Mouse (Mus musculus) lung, embryonic 14.5 days (tissue): ENCODE measurements around the gene Hdac8. TPM values are rescaled to one million over a fixed set of nuclear protein-coding genes. Genes with fewer than 3 reads are reported as not detected.

Experiments
- ATAC-seq: fragments of 200-750 bp; cut with Nextera tagmentation; 2 replicates; pipeline ENCODE4 v1.8.0; 2017; ENCODE audit warnings: mild to moderate bottlenecking, moderate TSS enrichment, moderate library complexity; ENCODE audit not compliant: insufficient read depth
- DNase-seq: peaks from one replicate; pipeline ENCODE4 v3.0.0-alpha.2; 2015
- H3K27ac ChIP-seq: fragments of 300-500 bp; sonication (generic); 2 replicates; pipeline ENCODE4 v1.5.1; 2014; ENCODE audit warnings: low read depth, mild to moderate bottlenecking, moderate library complexity
- H3K27me3 ChIP-seq: fragments of 300-500 bp; sonication (generic); 2 replicates; pipeline ENCODE4 v1.6.1; 2014; ENCODE audit warnings: low read length, control low read depth; ENCODE audit not compliant: insufficient read depth
- H3K36me3 ChIP-seq: fragments of 300-500 bp; sonication (generic); 2 replicates; pipeline ENCODE4 v1.6.1; 2014; ENCODE audit warnings: control low read depth; ENCODE audit not compliant: insufficient read depth
- H3K4me1 ChIP-seq: fragments of 300-500 bp; sonication (generic); 2 replicates; pipeline ENCODE4 v1.6.1; 2014; ENCODE audit warnings: antibody characterized with exemption, control low read depth; ENCODE audit not compliant: insufficient read depth
- H3K4me2 ChIP-seq: fragments of 300-500 bp; sonication (generic); 2 replicates; pipeline ENCODE4 v1.6.1; 2014; ENCODE audit warnings: mild to moderate bottlenecking
- H3K4me3 ChIP-seq: fragments of 300-500 bp; sonication (generic); 2 replicates; pipeline ENCODE4 v1.5.1; 2014; ENCODE audit warnings: low read depth, low read length
- H3K9ac ChIP-seq: fragments of 300-500 bp; sonication (generic); 2 replicates; pipeline ENCODE4 v1.6.1; 2014
- H3K9me3 ChIP-seq: fragments of 300-500 bp; sonication (generic); 2 replicates; pipeline ENCODE4 v1.6.1; 2016; ENCODE audit warnings: low read depth, low read length, control low read depth
- CTCF ChIP-seq: IDR thresholded peaks from 2 replicates; pipeline ENCODE4 v1.5.1; 2016; ENCODE audit warnings: antibody characterized with exemption, low read depth
- WGBS: fragments of 180-500 bp; shearing (Covaris S2); extraction: QIAGEN DNeasy Blood & Tissue Kit; methylation state at CpG from one replicate; pipeline ENCODE4 v1.1.7; 2014; 5-methylcytosine and 5-hydroxymethylcytosine counted together
- polyA plus RNA-seq: library from polyadenylated mRNA; unstranded; fragments of >200 nt; fragmentation: Nextera tagmentation; extraction: Ambion mirVana; gene quantifications from 2 replicates; pipeline ENCODE4 v1.2.1, GENCODE M21; 2014

Hdac8 gene
- polyA plus RNA-seq, 1 experiment from 2014 or later: 3.1 TPM

DNA sequence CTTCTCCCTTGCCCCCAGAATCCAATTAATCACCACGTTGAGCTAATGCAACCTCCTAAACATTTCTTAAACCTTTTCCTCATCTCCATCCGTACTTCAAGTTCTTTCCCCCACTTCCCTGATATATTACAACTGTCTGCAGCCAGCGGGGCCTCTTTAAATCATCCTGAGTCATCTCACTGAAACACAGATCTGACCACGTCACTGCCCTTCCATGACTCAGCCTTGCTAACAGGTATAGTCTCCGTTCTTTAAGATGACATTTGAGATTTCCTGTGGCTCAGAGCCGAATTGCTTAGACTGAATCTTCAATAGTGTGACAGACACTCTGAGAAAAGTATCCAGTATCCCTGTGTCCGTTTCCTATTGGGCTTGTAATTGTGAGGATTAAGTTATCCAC, 122.0 kb downstream of the Hdac8 start:
- TF ChIP-seq CTCF: no peak
- no peak for ATAC-seq
- WGBS: 51% methylated on average over 7 of the region's 7 CpGs

DNA sequence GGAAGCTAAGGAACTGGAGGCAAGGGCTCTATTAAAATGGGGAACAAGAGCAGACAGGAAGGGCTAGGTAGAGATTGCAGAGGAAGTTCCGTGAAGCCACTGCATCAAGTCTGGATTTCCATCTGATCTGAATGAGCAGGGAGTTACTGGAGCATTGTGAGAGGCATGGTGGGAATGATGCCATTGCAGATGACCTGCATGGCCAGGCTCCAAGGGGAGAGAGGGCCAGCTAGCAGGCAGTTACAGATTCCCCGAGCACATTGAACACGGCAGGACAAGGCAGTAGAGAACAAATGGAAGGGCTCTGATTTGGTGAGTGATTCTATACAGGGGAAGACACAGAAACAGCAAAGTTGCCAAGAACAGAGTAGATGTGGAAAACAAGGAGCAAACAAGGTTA, 138.6 kb downstream of the Hdac8 start:
- ATAC-seq (no peak), DNase-seq (no peak)
- TF ChIP-seq CTCF: no peak
- no peak overlapping the region for H3K4me2 ChIP-seq
- H3K4me1 ChIP-seq: no peaks in the 10 kb centered on the region
- no peak overlapping the region for H3K9ac ChIP-seq
- H3K9me3 ChIP-seq: no peaks in the 10 kb centered on the region
- H3K27ac ChIP-seq: no peak overlapping the region
- 78% methylated on average over 3 of the region's 3 CpGs for WGBS
- H3K36me3 ChIP-seq: no peaks in the 10 kb centered on the region
- H3K27me3 ChIP-seq: no peaks in the 10 kb centered on the region
- H3K4me3 ChIP-seq: no peak overlapping the region

More for the DNA sequence above, 122.0 kb downstream of the Hdac8 start:
- DNase-seq: no peak
- Histone ChIP-seq H3K4me2 (no peak overlapping the region), H3K27ac (no peak overlapping the region), H3K27me3 (no peaks in the 10 kb centered on the region), H3K36me3 (no peaks in the 10 kb centered on the region), H3K9ac (no peak overlapping the region), H3K4me3 (no peak overlapping the region), H3K4me1 (no peaks in the 10 kb centered on the region), H3K9me3 (no peaks in the 10 kb centered on the region)

DNA sequence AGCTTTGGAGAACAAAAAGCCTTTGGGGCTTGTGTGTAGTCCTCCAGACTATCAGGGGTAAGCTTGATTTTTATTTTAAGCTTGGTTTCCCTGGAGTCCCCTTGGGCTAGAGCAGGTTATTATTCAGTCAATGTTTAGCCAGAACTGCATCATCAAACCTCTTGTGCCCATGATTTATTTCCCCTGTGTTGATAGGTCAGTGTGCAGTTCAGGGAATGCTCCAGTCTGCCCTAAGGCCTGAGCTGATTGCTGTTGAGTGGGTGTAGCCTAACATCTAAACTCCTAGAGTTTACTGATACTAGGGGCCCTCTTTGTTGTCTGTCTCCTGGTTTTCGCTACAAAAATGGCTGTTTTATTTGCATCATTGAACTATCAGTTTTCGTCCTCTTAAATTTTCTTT, 142.9 kb downstream of the Hdac8 start:
- no peak overlapping the region for H3K4me3 ChIP-seq
- no peaks in the 10 kb centered on the region for H3K4me1 ChIP-seq
- no peaks in the 10 kb centered on the region for H3K9me3 ChIP-seq
- TF ChIP-seq CTCF: no peak
- no peak overlapping the region for H3K4me2 ChIP-seq
- H3K27me3 ChIP-seq: no peaks in the 10 kb centered on the region
- 87% methylated on average over 2 of the region's 2 CpGs for WGBS
- DNase-seq (no peak), ATAC-seq (no peak)
- H3K36me3 ChIP-seq: no peaks in the 10 kb centered on the region
- H3K9ac ChIP-seq: no peak overlapping the region
- no peak overlapping the region for H3K27ac ChIP-seq

DNA sequence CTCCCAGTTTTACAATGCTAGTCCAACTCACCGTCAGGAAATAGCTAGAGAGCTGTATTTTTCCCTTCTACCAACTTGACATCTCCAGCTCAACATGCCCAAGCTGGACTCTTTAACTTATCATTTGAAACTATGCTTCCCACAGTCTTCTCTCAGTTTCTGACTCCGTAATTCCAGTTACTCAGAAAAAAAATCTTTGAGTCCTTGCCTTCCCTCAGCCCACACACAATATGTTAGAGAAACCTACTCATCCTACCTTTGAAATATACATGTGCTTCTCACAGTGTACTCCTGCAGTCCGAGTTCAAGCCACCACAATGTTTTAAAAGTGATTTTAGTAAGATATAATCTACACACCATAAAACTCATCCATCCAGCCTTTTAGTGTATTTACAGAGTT, 151.7 kb downstream of the Hdac8 start:
- H3K36me3 ChIP-seq: no peaks in the 10 kb centered on the region
- H3K9ac ChIP-seq: no peak overlapping the region
- H3K27ac ChIP-seq: no peak overlapping the region
- TF ChIP-seq CTCF: no peak
- ATAC-seq (no peak), DNase-seq (no peak)
- H3K4me2 ChIP-seq: no peak overlapping the region
- H3K4me3 ChIP-seq: no peak overlapping the region
- no peaks in the 10 kb centered on the region for H3K27me3 ChIP-seq
- H3K4me1 ChIP-seq: no peaks in the 10 kb centered on the region
- H3K9me3 ChIP-seq: no peaks in the 10 kb centered on the region
- 77% methylated on average over 3 of the region's 3 CpGs for WGBS

DNA sequence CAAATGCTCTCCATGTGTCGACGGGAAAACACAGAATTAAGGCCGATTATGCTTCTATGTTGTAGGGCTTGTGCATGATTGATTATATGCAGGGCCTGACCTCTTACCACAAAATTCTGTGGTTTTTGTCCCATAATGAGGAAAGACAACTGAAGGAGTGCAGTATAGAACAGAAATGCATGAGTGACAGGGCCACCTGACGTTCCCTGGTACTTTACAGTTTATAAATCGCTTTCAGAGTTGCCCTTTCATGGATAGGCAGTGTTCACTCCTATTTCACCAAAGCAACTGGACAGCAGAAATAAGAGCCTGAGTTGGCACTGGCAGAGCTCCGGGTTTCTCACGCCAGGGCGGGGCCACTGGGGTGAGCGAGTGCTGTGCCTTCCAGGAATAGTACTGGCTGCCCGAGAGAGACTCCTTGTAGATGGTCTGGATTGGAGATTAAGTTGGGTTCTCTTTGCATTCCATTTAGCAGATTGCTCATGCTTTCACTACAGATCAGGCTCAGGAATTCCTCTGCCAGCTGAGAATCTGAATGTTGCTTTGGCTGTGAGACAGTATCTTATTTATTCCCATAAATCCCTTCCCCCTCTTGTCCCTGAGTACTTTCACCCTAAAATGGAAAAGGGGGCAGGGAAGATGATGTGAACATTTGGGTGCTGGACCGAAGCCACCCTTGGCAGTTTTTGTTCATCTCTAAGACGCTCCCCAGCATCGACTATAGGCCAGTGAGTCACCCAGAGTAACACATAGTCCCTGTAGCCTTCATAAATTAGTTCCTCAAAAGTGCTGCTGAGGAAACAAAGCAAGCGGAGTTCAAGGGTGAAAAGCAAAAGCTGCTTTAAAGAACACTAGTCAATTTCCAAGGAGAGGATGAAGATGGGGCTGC, 155.1 kb downstream of the Hdac8 start:
- WGBS: 56% methylated on average over 14 of the region's 14 CpGs
- Histone ChIP-seq H3K27ac (no peak overlapping the region), H3K36me3 (no peaks in the 10 kb centered on the region), H3K27me3 (no peaks in the 10 kb centered on the region), H3K4me2 (no peak overlapping the region), H3K4me3 (no peak overlapping the region), H3K4me1 (no peaks in the 10 kb centered on the region), H3K9me3 (no peaks in the 10 kb centered on the region), H3K9ac (no peak overlapping the region)
- DNase-seq (peak; percentile 7), ATAC-seq (no peak)
- no peak for TF ChIP-seq CTCF

DNA sequence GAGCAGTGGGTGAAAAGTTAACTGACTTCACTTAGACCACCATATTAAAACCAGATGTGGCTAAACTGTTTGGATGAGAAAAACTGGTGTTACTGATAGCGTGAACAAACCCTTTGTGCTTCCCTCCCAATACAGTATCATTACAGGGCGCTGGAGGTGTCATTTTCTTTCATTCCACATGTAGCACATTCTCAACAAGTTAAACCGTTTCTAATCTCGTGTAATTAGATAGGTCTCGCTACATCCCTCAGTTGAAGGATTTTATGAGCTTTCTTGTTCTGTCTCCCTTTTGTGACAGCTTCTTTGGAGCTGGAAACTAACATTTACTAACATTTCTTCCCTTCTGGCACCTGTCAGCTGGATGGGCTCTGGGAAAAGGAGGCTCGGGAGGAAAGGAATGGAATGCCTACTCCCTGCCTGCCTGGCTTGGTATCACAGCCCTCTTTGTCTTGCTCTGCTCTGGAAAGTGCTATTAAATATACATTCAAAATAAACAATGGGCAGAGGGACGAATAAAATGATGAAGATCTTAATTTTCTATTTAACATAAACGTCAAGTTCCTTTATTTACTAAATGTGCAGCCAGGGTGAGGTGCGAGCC, 156.2 kb downstream of the Hdac8 start:
- TF ChIP-seq CTCF: no peak
- Histone ChIP-seq H3K27ac (no peak overlapping the region), H3K4me3 (no peak overlapping the region), H3K36me3 (no peaks in the 10 kb centered on the region), H3K4me2 (no peak overlapping the region), H3K4me1 (no peaks in the 10 kb centered on the region), H3K27me3 (no peaks in the 10 kb centered on the region), H3K9ac (no peak overlapping the region), H3K9me3 (no peaks in the 10 kb centered on the region)
- WGBS: 30% methylated on average over 9 of the region's 9 CpGs
- DNase-seq (peak; percentile 2), ATAC-seq (0 out of 2 replicates have a peak, but pooled peaks have one; percentile 47)

DNA sequence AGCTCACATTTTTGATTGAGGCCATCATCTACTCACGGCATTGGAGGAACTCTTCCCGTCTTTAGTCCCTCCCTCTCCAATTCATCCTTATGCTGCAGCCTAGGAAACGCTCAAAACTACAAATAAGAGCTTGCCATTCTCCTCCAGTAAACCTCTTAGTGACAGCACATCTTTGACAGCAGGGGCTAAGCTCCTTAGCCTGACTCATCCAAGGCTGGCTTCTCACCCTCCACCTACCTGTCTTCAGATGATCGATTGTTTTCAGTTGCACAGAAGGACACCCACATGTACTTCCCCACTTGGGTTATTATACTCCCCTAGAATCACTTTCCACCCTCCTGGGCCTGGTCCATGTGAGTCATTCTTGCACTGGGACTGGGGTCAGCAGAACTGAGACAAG, 163.5 kb downstream of the Hdac8 start:
- 71% methylated on average over 4 of the region's 4 CpGs for WGBS
- H3K36me3 ChIP-seq: no peaks in the 10 kb centered on the region
- no peak overlapping the region for H3K4me3 ChIP-seq
- H3K9ac ChIP-seq: no peak overlapping the region
- TF ChIP-seq CTCF: no peak
- no peak for DNase-seq
- H3K4me1 ChIP-seq: no peaks in the 10 kb centered on the region
- ATAC-seq: no peak
- no peaks in the 10 kb centered on the region for H3K9me3 ChIP-seq
- H3K4me2 ChIP-seq: no peak overlapping the region
- H3K27me3 ChIP-seq: no peaks in the 10 kb centered on the region; the same call in 1 of the 2 replicates
- no peak overlapping the region for H3K27ac ChIP-seq
